Mouse (Mus musculus) liver, adult 10 weeks (tissue): ENCODE measurements around the gene Nr1h3. TPM values are rescaled to one million over a fixed set of nuclear protein-coding genes. Genes with fewer than 3 reads are reported as not detected.

Experiments used
- polyA plus RNA-seq: library from polyadenylated mRNA; stranded (reverse); fragments of 350-450 nt; fragmentation: Illumina TruSeq; extraction: RNeasy Lipid Tissue Mini Kit (QIAGEN cat#74804); gene quantifications from one replicate; pipeline ENCODE4 v1.2.3, GENCODE M21; 2014; ENCODE audit warnings: low read depth, low replicate concordance

Nr1h3 gene
- 4.6 TPM for polyA plus RNA-seq

DNA sequence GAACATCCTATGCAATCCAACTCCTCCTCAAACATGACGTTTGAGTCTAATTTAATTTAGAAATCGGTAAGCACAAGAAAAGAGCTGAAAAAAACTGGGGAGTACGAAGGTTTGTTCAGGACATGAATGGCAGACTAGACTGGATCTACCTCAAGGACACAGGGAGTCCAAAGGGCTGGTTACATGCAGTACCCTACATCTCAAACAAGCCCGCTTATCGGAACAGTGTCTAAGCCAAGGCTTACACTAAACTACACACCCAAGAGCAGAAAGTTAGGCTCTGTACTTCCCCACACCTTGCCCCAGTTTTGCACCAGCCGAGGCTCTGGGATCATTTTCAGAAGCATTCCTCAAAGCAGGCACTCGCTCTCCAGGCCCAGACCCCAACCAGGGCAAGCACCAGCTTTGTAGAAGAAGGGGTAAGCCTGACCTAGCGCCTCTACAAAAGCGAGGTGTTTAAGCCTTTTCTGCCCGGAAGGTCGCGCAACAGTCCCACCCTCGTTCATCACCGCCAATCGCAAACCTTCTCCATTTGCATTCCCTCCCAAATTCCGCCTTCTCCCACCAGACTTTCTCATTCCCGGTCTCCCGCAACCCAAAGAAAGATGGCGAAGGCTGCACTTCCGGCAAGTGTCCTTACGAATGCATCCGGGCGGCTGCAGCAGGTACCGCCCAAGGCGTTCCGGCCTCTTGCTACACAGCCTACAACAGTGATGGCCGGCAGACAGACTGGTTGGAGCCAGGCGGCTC is at the start of gene Nr1h3, which contains the start of gene Acp2:
Gene Nr1h3, minus strand, starts transcription at position 613 of the 750 bp plus-strand sequence.
Gene Acp2, plus strand, starts transcription at position 664 of the 750 bp plus-strand sequence.

DNA sequence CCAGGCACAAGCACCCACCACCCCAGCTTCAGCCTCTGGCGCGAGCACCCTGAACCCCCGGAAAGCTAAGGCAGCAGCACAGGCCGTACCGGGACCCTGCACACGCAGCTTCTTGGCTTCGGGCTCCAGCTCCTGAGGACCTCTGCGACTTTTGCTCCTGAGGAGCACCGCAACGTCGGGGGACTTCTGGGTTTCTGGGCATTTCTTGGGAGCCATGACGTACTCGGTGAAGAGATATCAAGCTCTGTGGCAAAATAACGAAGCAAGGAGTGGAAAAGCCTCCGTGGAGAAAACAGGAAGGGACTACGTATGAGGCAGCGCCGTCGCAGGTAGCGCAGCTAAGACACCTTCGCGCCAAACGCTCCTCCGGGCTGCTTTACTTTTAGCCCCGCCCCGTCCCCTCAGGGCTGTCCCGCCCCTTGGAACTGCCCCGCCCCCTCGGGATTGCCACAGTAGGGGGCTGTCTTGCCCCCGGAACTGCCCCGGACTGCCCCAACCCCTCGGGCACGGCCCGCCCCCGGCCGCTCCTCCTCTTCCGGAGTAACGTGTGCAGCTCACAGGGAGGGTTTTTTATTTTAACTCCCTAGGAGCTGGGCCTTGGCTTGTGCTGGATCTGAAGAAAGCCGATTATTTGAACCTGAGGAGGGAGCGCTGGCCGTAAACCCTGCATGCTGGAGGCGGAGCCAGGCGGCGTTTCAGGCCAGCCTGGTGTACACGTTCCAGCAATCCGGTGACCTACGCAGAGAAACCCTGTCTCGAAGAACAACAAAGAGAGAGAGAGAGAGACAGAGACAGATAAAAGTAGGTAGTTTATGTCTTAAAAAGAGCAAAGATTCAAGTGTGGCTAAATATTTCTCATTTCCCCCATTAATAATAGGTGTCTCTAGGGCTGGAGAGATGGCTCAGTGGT is 34.2 kb upstream of the Nr1h3 start, which contains the start of gene Ddb2:
Gene Ddb2, minus strand, starts transcription at position 382 of the 910 bp plus-strand sequence.

DNA sequence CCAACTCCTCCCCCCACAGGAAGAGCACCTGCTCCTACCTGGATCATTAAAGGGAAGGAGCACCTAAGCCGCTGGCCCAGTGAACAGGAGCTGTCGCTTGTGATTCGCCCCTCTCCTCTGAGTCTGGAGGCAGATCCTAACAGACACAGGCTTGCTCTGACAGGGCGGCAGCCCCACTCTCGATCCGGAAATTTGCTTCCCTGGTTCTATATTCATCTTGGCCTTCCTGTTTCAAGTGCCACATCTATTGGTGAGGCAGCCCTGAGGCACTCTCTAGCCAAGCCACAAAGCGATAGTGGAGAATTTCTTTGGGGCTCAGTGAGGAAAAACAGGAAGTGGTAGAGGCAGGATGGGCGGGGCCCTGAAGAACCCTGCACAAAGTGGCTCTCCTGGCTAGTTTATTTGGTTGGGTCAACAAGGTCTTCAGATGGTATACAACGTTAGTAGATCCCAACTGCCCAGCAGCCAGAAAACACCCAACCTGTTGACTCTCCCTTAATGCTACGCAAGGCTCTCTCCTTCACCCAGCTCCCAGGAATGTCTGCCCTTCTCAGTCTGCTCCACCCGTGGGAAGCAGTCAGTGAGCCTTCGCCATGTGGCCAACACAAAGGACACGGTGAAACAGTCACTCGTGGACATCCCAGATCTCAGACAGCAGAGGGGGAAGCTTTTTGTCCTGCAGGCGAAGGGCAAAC is 18.8 kb downstream of the Nr1h3 start, which contains the start of gene Madd:
Gene Madd, minus strand, starts transcription at position 127 of the 695 bp plus-strand sequence.

Other genes with a start within 250 kb of the Nr1h3 start
- not detected for gene Rapsn, start 167.2 kb downstream of the Nr1h3 start, polyA plus RNA-seq
- 103 TPM for gene Psmc3, start 148.8 kb downstream of the Nr1h3 start, polyA plus RNA-seq
- 2.2 TPM for gene Slc39a13, start 132.4 kb downstream of the Nr1h3 start, polyA plus RNA-seq
- gene Spi1, start 120.4 kb downstream of the Nr1h3 start, polyA plus RNA-seq, result 3.3 TPM
- not detected for gene Mybpc3, start 84.7 kb downstream of the Nr1h3 start, polyA plus RNA-seq
- gene Madd, start 19.0 kb downstream of the Nr1h3 start, polyA plus RNA-seq, result 3.0 TPM
- gene Acp2, start 51 bp upstream of the Nr1h3 start, polyA plus RNA-seq, result 34.1 TPM
- gene Ddb2, start 34.1 kb upstream of the Nr1h3 start, polyA plus RNA-seq, result 8.6 TPM
- gene Pacsin3, start 53.1 kb upstream of the Nr1h3 start, polyA plus RNA-seq, result 2.7 TPM
- 23.9 TPM for gene Arfgap2, start 62.1 kb upstream of the Nr1h3 start, polyA plus RNA-seq
- 0.93 TPM for gene 1110051M20Rik, start 241.9 kb upstream of the Nr1h3 start, polyA plus RNA-seq